Mouse (Mus musculus): ENCODE measurements around the gene Grcc10.

The Grcc10 gene

GRCm38 (mm10) chr6:124732476-124733370 is 8.5 kb downstream of the Grcc10 start:
- peak; percentile 73 for DNase-seq (ENCODE audit: low read depth, low spot score)

- no peak for DNase-seq (ENCODE audit: low read depth, low spot score)
These were observed 10.1 kb downstream of the Grcc10 start for GRCm38 (mm10) chr6:124731038-124731437.

- no peak for DNase-seq (ENCODE audit: low read depth, low spot score)
These were observed 11.1 kb downstream of the Grcc10 start for GRCm38 (mm10) chr6:124729850-124730705.

- no peak for DNase-seq (ENCODE audit: low read depth, low spot score)
These were observed 12.6 kb downstream of the Grcc10 start for GRCm38 (mm10) chr6:124728621-124729020.

- no peak for DNase-seq (ENCODE audit: low read depth, low spot score)
These were observed 16.7 kb downstream of the Grcc10 start for GRCm38 (mm10) chr6:124724472-124724871.

GRCm38 (mm10) chr6:124723541-124723940 is 17.6 kb downstream of the Grcc10 start:
- DNase-seq (ENCODE audit: low read depth, low spot score) = no peak

- no peak for DNase-seq (ENCODE audit: low read depth, low spot score)
These were observed 18.2 kb downstream of the Grcc10 start for GRCm38 (mm10) chr6:124722876-124723473.

- no peak for DNase-seq (ENCODE audit: low read depth, low spot score)
These were observed 20.3 kb downstream of the Grcc10 start for GRCm38 (mm10) chr6:124720904-124721303.

GRCm38 (mm10) chr6:124719354-124719978 is 21.7 kb downstream of the Grcc10 start:
- DNase-seq (ENCODE audit: low read depth, low spot score) = peak; percentile 85

- DNase-seq (ENCODE audit: low read depth, low spot score) = no peak
These were observed 22.5 kb downstream of the Grcc10 start for GRCm38 (mm10) chr6:124718703-124719102.

GRCm38 (mm10) chr6:124717968-124718367 is 23.2 kb downstream of the Grcc10 start:
- DNase-seq (ENCODE audit: low read depth, low spot score) = peak; percentile 24

GRCm38 (mm10) chr6:124716864-124717490 is 24.2 kb downstream of the Grcc10 start:
- DNase-seq (ENCODE audit: low read depth, low spot score) = peak; percentile 74

GRCm38 (mm10) chr6:124712918-124713317 is 28.3 kb downstream of the Grcc10 start:
- no peak for DNase-seq (ENCODE audit: low read depth, low spot score)

GRCm38 (mm10) chr6:124711824-124712782 is 29.1 kb downstream of the Grcc10 start, which contains the start of the genes Emg1 and Phb2:
Gene Emg1 (minus strand): TSS chr6:124712178.
Gene Phb2 (plus strand): TSS chr6:124712336.
- peak; percentile 99 for DNase-seq (ENCODE audit: low read depth, low spot score)

- no peak for DNase-seq (ENCODE audit: low read depth, low spot score)
These were observed 32.8 kb downstream of the Grcc10 start for GRCm38 (mm10) chr6:124708289-124708889.

GRCm38 (mm10) chr6:124706061-124706627 is 35.0 kb downstream of the Grcc10 start:
- no peak for DNase-seq (ENCODE audit: low read depth, low spot score)

- no peak for DNase-seq (ENCODE audit: low read depth, low spot score)
These were observed 36.8 kb downstream of the Grcc10 start for GRCm38 (mm10) chr6:124704417-124704816.

GRCm38 (mm10) chr6:124703789-124704188 is 37.4 kb downstream of the Grcc10 start:
- no peak for DNase-seq (ENCODE audit: low read depth, low spot score)

GRCm38 (mm10) chr6:124702784-124703103 is 38.4 kb downstream of the Grcc10 start:
- peak; percentile 93 for DNase-seq (ENCODE audit: low read depth, low spot score)

Data from ZHBTc4 (cell line).